Mouse (Mus musculus) ES-Bruce4 (cell line): Measurements from ENCODE around the gene Fads2.

Experiments
- CTCF ChIP-seq: IDR thresholded peaks from one replicate; pipeline ENCODE4 v1.8.1; 2011; ENCODE audit warnings: low read depth, low read length
- EP300 ChIP-seq: IDR thresholded peaks from 2 replicates; pipeline ENCODE4 v1.6.1; 2011; ENCODE audit warnings: low read depth, low read length; ENCODE audit not compliant: insufficient read depth
- POLR2A ChIP-seq: IDR thresholded peaks from one replicate; pipeline ENCODE4 v1.8.1; 2011; ENCODE audit warnings: low read length; ENCODE audit not compliant: insufficient read depth

DNA sequence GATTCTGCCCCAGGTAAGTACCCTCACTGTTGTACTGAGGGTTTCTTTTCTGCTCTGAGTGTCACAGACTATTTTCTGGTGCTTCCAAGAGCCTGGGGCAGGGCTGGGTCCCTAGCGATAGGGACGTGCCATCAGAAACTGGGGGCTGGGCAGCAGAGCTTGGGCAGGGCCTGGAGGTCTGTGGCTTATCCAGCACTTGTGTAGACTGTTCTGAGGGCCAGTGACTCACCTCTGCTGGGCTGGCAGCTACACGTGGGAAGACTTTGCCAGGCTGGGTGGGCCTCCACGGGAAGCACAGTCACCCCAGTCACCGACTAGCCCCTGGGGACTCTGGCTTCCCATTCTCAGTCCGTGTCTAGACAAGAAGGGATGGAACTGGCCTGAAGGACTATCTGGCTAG is 59.3 kb downstream of the Fads2 start:
- TF ChIP-seq CTCF (no peak), POLR2A (no peak), EP300 (no peak)
